Comparison of ENCODE assay signal across 21 mouse cellular contexts in the genomic region with DNA sequence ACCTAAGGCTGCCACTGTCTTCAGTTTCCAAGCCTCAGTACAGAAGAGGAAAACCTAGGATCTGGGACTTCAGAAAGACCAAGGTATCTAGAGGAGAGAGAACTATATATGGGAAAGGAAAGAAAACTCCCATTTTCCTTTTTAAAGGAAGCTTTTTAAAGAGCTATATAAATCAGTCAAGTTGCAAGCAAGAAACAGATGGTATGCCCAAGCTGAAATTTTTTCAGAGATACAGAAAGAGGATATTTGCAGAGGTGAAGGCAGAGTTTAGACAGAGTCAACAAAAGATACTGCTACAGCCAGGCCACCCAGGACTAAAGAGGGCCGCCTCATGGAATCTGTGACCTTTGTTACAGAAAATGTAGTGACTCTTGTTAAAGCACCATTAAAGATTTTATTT. TPM values are rescaled to one million over a fixed set of nuclear protein-coding genes. Genes with fewer than 3 reads are reported as not detected.
"Had no signal": no experiment of that assay in that cellular context is flagged by ENCODE, and none has a peak within 500 bp of the region (broad histone marks: within the 10 kb centered on the region; RNA-seq: fewer than 3 reads in every experiment).

No protein-coding gene starts in this region.

- H3K36me3 ChIP-seq: lung, embryonic 15.5 days; midbrain, embryonic 13.5 days; midbrain, embryonic 15.5 days; neural tube, embryonic 12.5 days; stomach, embryonic 15.5 days had no signal

- DNase-seq: liver, postnatal 0 days; lung, adult 2 months; lung, postnatal 14 days; lung, postnatal 36 days; right cerebral cortex, postnatal 14 days; thymus, adult 18-20 months; thymus, postnatal 14 days; thymus, postnatal 36 days had no signal

- H3K27ac ChIP-seq: lung, embryonic 15.5 days; macrophage; midbrain, embryonic 13.5 days; midbrain, embryonic 15.5 days; neural tube, embryonic 12.5 days; stomach, embryonic 15.5 days; stomach, postnatal 0 days had no signal

- H3K9me3 ChIP-seq: lung, embryonic 15.5 days; megakaryocyte, embryonic 14.5 days; midbrain, embryonic 13.5 days; midbrain, embryonic 15.5 days; neural tube, embryonic 12.5 days; stomach, embryonic 15.5 days had no signal

- H3K27me3 ChIP-seq: midbrain, embryonic 13.5 days; midbrain, embryonic 15.5 days; neural tube, embryonic 12.5 days; stomach, embryonic 15.5 days had no signal

- H3K4me2 ChIP-seq: lung, embryonic 15.5 days; midbrain, embryonic 11.5 days; midbrain, embryonic 13.5 days; midbrain, embryonic 15.5 days; neural tube, embryonic 12.5 days; stomach, embryonic 15.5 days had no signal

- ATAC-seq: liver, postnatal 0 days; lung, postnatal 0 days; midbrain, embryonic 13.5 days; midbrain, embryonic 15.5 days had no signal

- H3K9ac ChIP-seq: liver, postnatal 0 days; lung, embryonic 15.5 days; midbrain, embryonic 13.5 days; midbrain, embryonic 15.5 days; neural tube, embryonic 12.5 days; stomach, embryonic 15.5 days had no signal

- H3K4me3 ChIP-seq: lung, embryonic 15.5 days; megakaryocyte, embryonic 14.5 days; midbrain, embryonic 13.5 days; midbrain, embryonic 15.5 days; neural tube, embryonic 12.5 days; stomach, embryonic 15.5 days had no signal

- H3K4me1 ChIP-seq: midbrain, embryonic 13.5 days; midbrain, embryonic 15.5 days; neural tube, embryonic 12.5 days; stomach, embryonic 15.5 days had no signal

RNA-seq across cellular contexts. Expression of gene M1ap, which starts 15.0 kb away (rescaled TPM):
- total RNA-seq: monocyte, adult 5-6 weeks had no signal
- polyA plus RNA-seq: midbrain, embryonic 13.5 days; midbrain, postnatal 0 days; neural tube, embryonic 12.5 days; neural tube, embryonic 14.5 days had no signal

RNA-seq across cellular contexts. Expression of gene Sema4f, which starts 22.1 kb away (rescaled TPM):
- total RNA-seq: monocyte, adult 5-6 weeks had no signal
- polyA plus RNA-seq: macrophage had no signal
